Mouse (Mus musculus) CH12F3 (cell line): Measurements from ENCODE around the gene Htr7.

Experiments
- in situ Hi-C: fragments of 300-500 bp; cut with MboI; formaldehyde crosslinking; loops from 2 replicates; pipeline ENCODE4 v1.14.3; 2020; ENCODE audit warnings: low sequenced_read_pairs

Htr7 gene

DNA sequence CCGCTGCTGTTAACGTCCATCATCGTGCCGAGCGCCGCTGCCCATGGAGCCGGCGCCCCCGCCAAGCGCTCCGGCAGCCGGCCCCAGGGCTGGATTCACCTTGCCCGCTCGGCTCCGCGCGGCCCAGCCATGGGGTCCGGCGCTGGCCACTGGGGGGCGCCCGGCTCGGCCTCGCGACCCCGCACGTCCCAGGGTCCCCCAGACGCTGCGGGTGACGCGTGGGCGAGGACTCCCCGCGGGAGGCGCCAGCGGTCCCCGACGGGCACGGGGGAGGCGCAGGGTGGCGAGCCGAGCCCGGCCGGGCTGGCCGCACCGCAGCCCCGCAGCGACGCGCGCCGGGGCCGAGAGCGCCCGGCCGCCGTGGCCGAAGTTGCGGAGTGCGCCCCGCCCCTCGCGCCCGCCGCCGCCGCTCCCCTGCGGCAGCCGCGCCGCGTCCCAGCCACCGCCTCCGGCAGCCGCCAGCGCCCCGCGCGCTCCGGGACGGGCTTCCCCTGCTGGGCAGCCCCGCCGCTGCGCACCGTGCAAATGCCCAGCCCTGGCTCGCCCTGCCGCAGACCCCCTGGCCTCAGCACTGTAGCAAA lies at the start of gene Htr7:
TSS of gene Htr7 (minus strand) at position 277 of the 581 bp plus-strand sequence.
- in situ Hi-C loops = no loop called here

DNA sequence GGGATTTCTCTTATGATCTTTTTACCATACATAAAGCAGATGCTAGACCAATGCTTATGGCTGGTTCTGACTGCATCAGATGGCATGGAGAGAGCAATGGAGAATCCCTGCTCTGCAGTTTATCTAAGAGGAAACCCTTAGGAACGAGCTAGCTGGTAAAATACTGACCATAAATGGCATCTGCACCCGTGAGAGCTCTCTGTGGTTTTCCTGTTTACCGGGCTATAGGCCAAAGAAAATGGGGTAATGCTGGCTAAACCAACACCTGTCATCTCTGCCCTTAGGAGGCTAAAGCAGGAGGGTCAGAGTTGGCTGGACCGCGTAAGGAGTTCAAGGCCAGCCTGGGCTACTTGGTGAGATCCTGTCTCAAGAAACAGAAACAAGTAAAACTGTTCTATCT lies 46.6 kb upstream of the Htr7 start:
- in situ Hi-C loops = loop anchor here (25.0 kb wide), 1 partner anchor 333 kb away; no protein-coding TSS in a partner anchor

GRCm38 (mm10) chr19:36098916-36099315 lies 41.6 kb upstream of the Htr7 start:
- in situ Hi-C loops = no loop called here

DNA sequence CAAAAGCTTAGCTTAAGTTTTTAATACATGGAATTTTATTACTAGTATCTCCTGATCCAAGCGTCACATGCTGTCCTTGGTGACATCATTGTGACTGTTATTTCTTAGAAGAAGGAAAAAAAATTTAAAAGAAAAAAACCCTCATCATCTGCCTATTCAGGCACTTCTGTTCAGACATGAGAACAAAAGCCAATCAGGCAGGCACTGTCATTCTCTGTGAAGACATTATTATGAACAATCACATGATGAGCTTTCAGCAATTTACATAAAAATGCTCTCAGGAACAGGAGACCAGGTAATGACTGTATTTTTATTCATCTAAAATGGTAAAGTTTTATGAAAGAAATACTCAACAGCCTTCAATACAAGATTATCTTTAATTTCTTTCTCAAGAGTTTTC lies 41.0 kb upstream of the Htr7 start:
- in situ Hi-C loops = no loop called here

GRCm38 (mm10) chr19:36097194-36097593 lies 39.9 kb upstream of the Htr7 start:
- in situ Hi-C loops = no loop called here

- in situ Hi-C loops = no loop called here
These were observed 33.5 kb upstream of the Htr7 start for GRCm38 (mm10) chr19:36090781-36091180.

DNA sequence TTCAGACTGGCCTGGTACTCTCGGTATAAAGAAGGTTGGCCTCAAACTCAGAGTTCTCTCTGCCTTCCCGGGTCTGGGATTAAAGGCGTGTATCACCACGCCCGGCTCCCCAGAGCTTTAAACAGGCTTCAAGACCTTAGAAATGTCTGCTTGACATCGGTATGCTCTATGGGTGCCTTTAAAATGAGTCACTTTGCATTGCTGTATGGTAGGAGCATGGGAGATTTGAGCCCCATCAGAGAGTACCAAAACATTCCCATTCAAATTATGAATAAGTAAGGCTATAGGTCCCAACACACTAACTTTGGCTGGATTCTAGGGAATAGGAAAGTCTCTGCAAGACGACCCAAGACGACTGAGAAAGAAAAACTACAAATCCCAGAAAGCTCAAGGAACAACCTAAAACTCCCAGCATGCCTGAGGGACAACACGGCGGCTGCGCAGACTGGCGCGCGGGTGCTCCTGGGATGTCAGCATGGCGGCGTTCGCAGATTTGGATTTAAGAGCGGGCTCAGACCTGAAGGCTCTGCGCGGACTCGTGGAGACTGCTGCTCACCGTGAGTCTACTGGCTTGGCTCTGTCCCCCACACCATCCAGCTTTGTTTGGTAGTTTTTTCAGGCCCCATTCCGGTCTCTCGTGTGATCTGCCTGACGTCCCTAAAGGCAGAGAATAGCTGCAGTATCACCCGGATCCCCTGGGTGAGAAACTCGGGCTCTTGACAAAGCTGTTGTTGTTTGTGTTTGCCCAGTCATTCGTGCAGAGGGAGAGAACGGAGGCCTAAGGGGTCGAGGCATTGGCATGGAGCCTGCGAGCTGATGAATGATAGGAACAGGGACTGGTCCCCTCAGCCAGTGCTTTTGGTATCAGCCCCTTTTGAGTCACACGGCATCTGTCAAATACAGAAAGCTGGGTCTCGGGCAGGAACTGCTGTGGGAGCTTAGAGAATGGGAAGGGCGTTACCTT lies 26.2 kb upstream of the Htr7 start, which contains the start of gene Rpp30:
TSS of gene Rpp30 (plus strand) at position 455 of the 964 bp plus-strand sequence.
- in situ Hi-C loops = no loop called here

DNA sequence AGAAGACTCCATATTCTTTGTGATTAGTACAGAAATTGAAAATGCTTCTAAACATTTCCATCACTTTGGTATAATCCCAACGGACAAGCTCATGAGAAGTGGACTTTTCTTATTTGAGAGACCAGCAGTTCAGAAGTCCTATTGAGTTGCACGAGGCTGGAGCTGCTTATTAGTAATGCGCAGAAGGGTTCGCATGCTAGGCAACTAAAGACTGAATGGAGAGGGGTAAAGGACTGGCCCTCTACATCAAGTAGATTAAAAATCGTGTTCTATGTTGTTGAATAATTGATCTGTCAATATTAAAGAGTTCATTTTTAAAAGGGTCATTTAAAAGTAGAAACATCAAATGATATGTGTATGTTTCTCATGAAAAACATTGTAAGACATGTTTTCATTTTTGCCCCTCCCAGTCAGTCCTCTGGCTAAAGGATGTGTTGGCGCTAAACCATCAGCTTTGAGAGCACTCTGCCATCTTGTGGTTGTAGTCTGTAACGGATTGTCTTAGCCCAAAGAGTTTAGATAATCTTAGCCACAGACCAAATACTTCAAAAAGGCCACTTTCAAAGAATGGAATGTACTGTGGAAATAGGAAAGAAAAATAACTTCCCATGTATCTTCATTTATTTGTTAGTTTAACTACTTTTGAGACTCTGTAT lies 25.4 kb upstream of the Htr7 start:
- in situ Hi-C loops = no loop called here

GRCm38 (mm10) chr19:36062801-36063529 lies 5.7 kb upstream of the Htr7 start:
- in situ Hi-C loops = no loop called here

GRCm38 (mm10) chr19:36056502-36057221 lies 645 bp downstream of the Htr7 start:
- in situ Hi-C loops = no loop called here

DNA sequence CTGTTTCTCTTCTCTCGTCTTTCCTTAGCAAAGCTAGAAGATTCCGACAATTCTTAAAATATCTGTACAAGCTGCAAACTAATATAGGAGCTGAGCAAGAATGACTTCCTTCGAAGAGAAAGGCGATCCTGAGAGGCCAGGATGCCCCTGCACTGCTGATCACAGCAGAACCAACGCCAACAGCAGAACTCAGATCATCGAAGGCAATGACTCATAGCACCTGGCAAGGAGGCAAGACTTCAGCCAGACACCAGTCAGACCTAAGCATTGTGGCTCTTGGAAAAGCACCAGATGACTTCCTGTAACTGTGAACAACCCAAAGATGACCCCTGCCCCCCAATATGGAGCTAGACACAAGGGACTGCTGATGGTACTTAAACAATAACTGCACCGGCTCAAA lies 11.3 kb downstream of the Htr7 start:
- in situ Hi-C loops = no loop called here

DNA sequence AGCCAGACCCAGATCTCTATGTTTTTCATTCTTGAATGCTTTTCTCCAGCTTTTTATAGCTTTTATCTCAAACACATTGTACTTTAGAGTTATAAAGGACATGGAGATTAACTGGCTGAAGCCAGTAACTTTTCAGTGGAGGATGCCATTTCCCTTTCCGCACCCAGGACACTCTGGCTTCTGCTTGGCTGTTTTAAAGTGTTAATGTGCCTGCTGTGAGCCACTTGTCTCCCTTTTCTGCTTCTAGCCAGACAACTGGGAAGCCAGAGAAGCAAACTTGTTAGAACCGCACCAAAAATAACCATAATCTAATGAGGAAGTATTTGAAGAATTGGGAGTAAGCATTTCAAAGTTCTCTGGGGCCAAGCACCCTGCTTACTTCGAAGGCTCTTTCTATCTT lies 42.5 kb downstream of the Htr7 start:
- in situ Hi-C loops = no loop called here

DNA sequence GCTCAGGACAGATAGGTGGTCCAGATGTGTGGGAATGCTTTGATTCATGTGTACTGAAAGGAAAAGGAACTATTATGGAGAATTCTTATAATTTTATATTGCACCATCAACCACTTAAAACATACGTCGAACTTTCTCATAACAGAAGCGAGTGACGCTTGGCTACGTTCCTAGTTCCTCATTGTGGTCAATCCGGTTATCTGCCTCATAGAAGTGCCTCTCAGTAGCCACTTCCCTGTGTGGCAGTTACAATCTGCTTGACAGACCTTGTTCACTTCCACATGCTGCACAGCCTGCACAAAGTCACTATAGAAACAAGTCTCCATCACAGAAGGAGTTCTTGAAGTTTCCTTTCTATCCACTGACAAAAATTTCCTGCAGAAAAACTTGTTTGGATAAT lies 51.0 kb downstream of the Htr7 start:
- in situ Hi-C loops = no loop called here

DNA sequence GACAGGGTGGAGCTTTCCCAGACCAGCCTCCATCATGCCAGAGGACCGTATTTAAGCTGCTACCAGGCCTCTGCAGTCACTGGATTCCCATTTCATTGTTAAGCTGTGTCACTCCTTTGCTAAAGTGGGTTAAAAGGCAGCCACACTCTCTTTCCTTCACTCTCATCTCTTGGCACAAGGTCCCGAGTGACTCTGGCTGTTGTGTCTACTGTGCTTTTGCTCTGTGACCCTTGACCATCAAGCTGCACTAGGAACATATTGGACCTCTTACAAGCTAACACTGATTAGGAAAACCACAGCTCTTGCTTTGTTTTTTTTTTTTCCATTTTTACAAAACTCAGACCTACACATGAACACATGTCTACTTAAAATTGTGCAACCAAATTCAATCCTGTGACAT lies 52.3 kb downstream of the Htr7 start:
- in situ Hi-C loops = no loop called here

DNA sequence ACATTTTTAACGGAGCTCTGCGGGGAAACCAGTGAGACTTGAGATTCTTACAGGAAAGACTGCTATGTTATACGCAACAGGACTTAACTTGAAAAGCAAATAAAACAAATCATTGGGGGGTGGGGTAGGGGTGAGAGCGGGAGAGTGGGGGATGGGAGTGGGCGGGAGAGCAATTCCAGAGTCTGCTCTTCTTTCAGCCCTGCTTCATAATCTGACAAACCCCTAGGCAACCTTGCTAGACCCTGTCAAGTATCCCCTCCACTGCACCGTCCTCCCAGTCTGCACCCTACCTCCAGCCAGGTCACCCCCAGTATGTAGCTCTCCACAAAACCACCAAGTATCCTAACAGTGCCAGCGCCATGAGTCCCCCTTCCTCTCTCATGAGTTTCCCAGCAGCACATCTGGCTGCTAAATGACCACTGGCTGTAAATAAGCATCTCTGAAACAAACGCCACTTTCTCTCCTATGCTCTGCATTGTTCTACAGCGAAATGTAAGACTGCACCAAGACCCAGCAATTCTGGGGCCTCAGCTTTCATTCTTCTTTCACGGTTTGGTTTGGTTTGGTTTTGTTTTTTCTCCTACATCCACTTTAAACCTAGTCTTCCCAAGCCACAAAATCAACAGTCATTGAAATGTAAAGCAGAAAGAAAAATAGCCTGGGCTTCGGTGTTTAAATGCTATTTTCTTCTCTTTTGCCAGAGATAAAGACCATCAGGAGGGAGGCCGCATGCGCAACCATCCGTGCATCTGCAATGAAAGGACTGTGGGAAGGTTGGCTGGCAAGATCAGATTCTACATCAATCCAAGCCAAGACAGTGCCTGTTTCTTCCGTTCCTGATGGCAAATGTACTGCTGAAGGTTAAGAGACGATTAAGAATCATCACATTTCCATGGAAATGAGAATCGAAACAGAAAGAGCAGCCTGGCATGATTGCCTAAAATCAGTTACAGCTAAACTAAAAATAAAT lies 54.5 kb downstream of the Htr7 start:
- in situ Hi-C loops = no loop called here

DNA sequence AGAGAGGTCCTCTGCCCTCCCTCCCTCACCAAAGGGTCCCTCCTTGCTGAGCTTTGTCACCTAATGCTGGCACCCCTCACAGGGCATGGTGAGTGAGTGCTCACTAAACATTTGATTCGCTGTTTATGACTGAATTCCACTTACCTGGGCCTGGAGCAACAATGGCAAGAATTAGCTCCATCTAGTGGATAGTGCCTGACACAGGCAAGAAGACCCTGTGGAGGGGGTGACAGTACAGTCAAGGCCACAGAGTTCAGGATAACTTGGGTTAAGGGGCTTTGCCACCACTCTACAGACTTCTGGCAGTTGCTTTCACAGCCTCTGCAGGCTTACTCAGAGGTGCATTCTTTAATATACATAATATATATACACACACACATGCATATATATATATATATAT lies 55.8 kb downstream of the Htr7 start:
- in situ Hi-C loops = no loop called here

GRCm38 (mm10) chr19:36000955-36001354 lies 56.4 kb downstream of the Htr7 start:
- in situ Hi-C loops = no loop called here

- in situ Hi-C loops = no loop called here
These were observed 59.9 kb downstream of the Htr7 start for GRCm38 (mm10) chr19:35997384-35997783.

GRCm38 (mm10) chr19:35987461-35987860 lies 69.8 kb downstream of the Htr7 start:
- in situ Hi-C loops = no loop called here
